Mouse (Mus musculus): ENCODE results near the gene Nfia.

The Nfia gene

GRCm38 (mm10) chr4:97816001-97816400 lies 43.5 kb downstream of the Nfia start:
- no peak for DNase-seq (ENCODE audit: low spot score in 2 of 2)

GRCm38 (mm10) chr4:97816753-97817152 lies 44.2 kb downstream of the Nfia start:
- no peak for DNase-seq (ENCODE audit: low spot score in 2 of 2)

- DNase-seq (ENCODE audit: low spot score in 2 of 2), result no peak
Measured at GRCm38 (mm10) chr4:97817741-97818140, 45.2 kb downstream of the Nfia start.

- no peak for DNase-seq (ENCODE audit: low spot score in 2 of 2)
Measured at GRCm38 (mm10) chr4:97818498-97818897, 46.0 kb downstream of the Nfia start.

GRCm38 (mm10) chr4:97819101-97819500 lies 46.6 kb downstream of the Nfia start:
- no peak for DNase-seq (ENCODE audit: low spot score in 2 of 2)

- no peak for DNase-seq (ENCODE audit: low spot score in 2 of 2)
Measured at GRCm38 (mm10) chr4:97820474-97821259, 48.1 kb downstream of the Nfia start.

- DNase-seq (ENCODE audit: low spot score in 2 of 2), result no peak
Measured at GRCm38 (mm10) chr4:97821556-97822251, 49.2 kb downstream of the Nfia start.

GRCm38 (mm10) chr4:97823512-97823911 lies 51.0 kb downstream of the Nfia start:
- no peak for DNase-seq (ENCODE audit: low spot score in 2 of 2)

GRCm38 (mm10) chr4:97824451-97824850 lies 51.9 kb downstream of the Nfia start:
- DNase-seq (ENCODE audit: low spot score in 2 of 2), result no peak

- DNase-seq (ENCODE audit: low spot score in 2 of 2), result no peak
Measured at GRCm38 (mm10) chr4:97825432-97825831, 52.9 kb downstream of the Nfia start.

GRCm38 (mm10) chr4:97825841-97826240 lies 53.3 kb downstream of the Nfia start:
- no peak for DNase-seq (ENCODE audit: low spot score in 2 of 2)

- no peak for DNase-seq (ENCODE audit: low spot score in 2 of 2)
Measured at GRCm38 (mm10) chr4:97827115-97827514, 54.6 kb downstream of the Nfia start.

- no peak for DNase-seq (ENCODE audit: low spot score in 2 of 2)
Measured at GRCm38 (mm10) chr4:97828579-97828978, 56.0 kb downstream of the Nfia start.

- DNase-seq (ENCODE audit: low spot score in 2 of 2), result no peak
Measured at GRCm38 (mm10) chr4:97829336-97830050, 57.0 kb downstream of the Nfia start.

GRCm38 (mm10) chr4:97830051-97830853 lies 57.7 kb downstream of the Nfia start:
- DNase-seq (ENCODE audit: low spot score in 2 of 2), result no peak

- no peak for DNase-seq (ENCODE audit: low spot score in 2 of 2)
Measured at GRCm38 (mm10) chr4:97830935-97831608, 58.5 kb downstream of the Nfia start.

- no peak for DNase-seq (ENCODE audit: low spot score in 2 of 2)
Measured at GRCm38 (mm10) chr4:97831611-97832278, 59.2 kb downstream of the Nfia start.

- DNase-seq (ENCODE audit: low spot score in 2 of 2), result no peak
Measured at GRCm38 (mm10) chr4:97832279-97832640, 59.7 kb downstream of the Nfia start.

GRCm38 (mm10) chr4:97836812-97837211 lies 64.3 kb downstream of the Nfia start:
- no peak for DNase-seq (ENCODE audit: low spot score in 2 of 2)

GRCm38 (mm10) chr4:97837724-97838123 lies 65.2 kb downstream of the Nfia start:
- no peak for DNase-seq (ENCODE audit: low spot score in 2 of 2)

GRCm38 (mm10) chr4:97838651-97839050 lies 66.1 kb downstream of the Nfia start:
- no peak for DNase-seq (ENCODE audit: low spot score in 2 of 2)

Measured in right cerebral cortex, postnatal 36 days (tissue).